25 mouse cellular contexts compared by ENCODE assay signal in genomic region chr3:119494580-119494979, GRCm38 (mm10).
"Had no signal": no experiment of that assay in that cellular context is flagged by ENCODE, and none has a peak within 500 bp of the region (broad histone marks: within the 10 kb centered on the region; RNA-seq: fewer than 3 reads in every experiment).

No protein-coding gene starts in this region.

- H3K4me2 ChIP-seq: heart, embryonic 13.5 days; heart, embryonic 15.5 days; hindbrain, embryonic 14.5 days; limb, embryonic 12.5 days; liver, embryonic 11.5 days; liver, embryonic 13.5 days; liver, embryonic 15.5 days had no signal

- DNase-seq: gastrocnemius, adult 2 months; gastrocnemius, postnatal 10 days; gastrocnemius, postnatal 25 days; heart, adult 18-20 months; heart, postnatal 14 days; heart, postnatal 36 days; kidney, adult 11 months; kidney, adult 2 months; kidney, postnatal 14 days; kidney, postnatal 36 days; liver; liver, embryonic 13.5 days had no signal

- H3K36me3 ChIP-seq: heart, embryonic 10.5 days; heart, embryonic 13.5 days; heart, embryonic 15.5 days; limb, embryonic 10.5 days; limb, embryonic 12.5 days; liver, embryonic 13.5 days; liver, embryonic 15.5 days had no signal

- H3K4me3 ChIP-seq: gastrocnemius, adult 2 months; heart, embryonic 10.5 days; heart, embryonic 13.5 days; heart, embryonic 15.5 days; layer of hippocampus, adult 2 months; left cerebral cortex, adult 2 months; limb, embryonic 10.5 days; limb, embryonic 12.5 days; liver, embryonic 13.5 days; liver, embryonic 15.5 days had no signal

- H3K9ac ChIP-seq: heart, embryonic 13.5 days; heart, embryonic 15.5 days; hindbrain, embryonic 14.5 days; limb, embryonic 12.5 days; liver, embryonic 13.5 days; liver, embryonic 15.5 days had no signal

- H3K27me3 ChIP-seq: heart, embryonic 13.5 days; heart, embryonic 15.5 days; limb, embryonic 12.5 days; liver, embryonic 13.5 days; liver, embryonic 15.5 days had no signal

- H3K9me3 ChIP-seq: heart, embryonic 10.5 days; heart, embryonic 13.5 days; heart, embryonic 15.5 days; limb, embryonic 10.5 days; limb, embryonic 12.5 days; liver, embryonic 13.5 days; liver, embryonic 15.5 days had no signal

- H3K27ac ChIP-seq: gastrocnemius, adult 2 months; heart, embryonic 10.5 days; heart, embryonic 13.5 days; heart, embryonic 15.5 days; hindbrain, embryonic 14.5 days; kidney, postnatal 0 days; layer of hippocampus, adult 2 months; left cerebral cortex, adult 2 months; limb, embryonic 10.5 days; limb, embryonic 12.5 days; liver, embryonic 13.5 days; liver, embryonic 15.5 days had no signal

- H3K4me1 ChIP-seq: heart, embryonic 10.5 days; limb, embryonic 10.5 days; limb, embryonic 12.5 days; liver, embryonic 13.5 days; liver, embryonic 15.5 days had no signal

- ATAC-seq: hindbrain, embryonic 16.5 days; intestine, embryonic 16.5 days had no signal
